Mouse (Mus musculus): ENCODE data around the gene Jph4. TPM values are rescaled to one million over a fixed set of nuclear protein-coding genes. Genes with fewer than 3 reads are reported as not detected.
A peak's percentile ranks its signal among the peaks of the same experiment; 100 is the strongest.

The Jph4 gene
- polyA plus RNA-seq, 1 experiment: 155 TPM

GRCm38 (mm10) chr14:55077481-55078365, 39.0 kb downstream of the Jph4 start:
- DNase-seq (ENCODE audit: low read depth): peak; percentile 92
- no peak for TF ChIP-seq POLR2A (IDR thresholded peaks at IDR 0.05; ENCODE audit: borderline replicate concordance, extremely low read depth, insufficient read depth, insufficient read length, poor library complexity, severe bottlenecking)

GRCm38 (mm10) chr14:55076956-55077355, 39.8 kb downstream of the Jph4 start:
- TF ChIP-seq POLR2A (IDR thresholded peaks at IDR 0.05; ENCODE audit: borderline replicate concordance, extremely low read depth, insufficient read depth, insufficient read length, poor library complexity, severe bottlenecking) (no peak), CTCF (IDR thresholded peaks at IDR 0.05; ENCODE audit: borderline replicate concordance, extremely low read depth, insufficient read depth, insufficient read length) (no peak)
- DNase-seq (ENCODE audit: low read depth): no peak

GRCm38 (mm10) chr14:55076224-55076623, 40.5 kb downstream of the Jph4 start:
- DNase-seq (ENCODE audit: low read depth): peak; percentile 61
- TF ChIP-seq POLR2A (IDR thresholded peaks at IDR 0.05; ENCODE audit: borderline replicate concordance, extremely low read depth, insufficient read depth, insufficient read length, poor library complexity, severe bottlenecking) (no peak), CTCF (IDR thresholded peaks at IDR 0.05; ENCODE audit: borderline replicate concordance, extremely low read depth, insufficient read depth, insufficient read length) (no peak)

GRCm38 (mm10) chr14:55074416-55074815, 42.3 kb downstream of the Jph4 start:
- TF ChIP-seq CTCF (IDR thresholded peaks at IDR 0.05; ENCODE audit: borderline replicate concordance, extremely low read depth, insufficient read depth, insufficient read length) (no peak), POLR2A (IDR thresholded peaks at IDR 0.05; ENCODE audit: borderline replicate concordance, extremely low read depth, insufficient read depth, insufficient read length, poor library complexity, severe bottlenecking) (no peak)
- DNase-seq (ENCODE audit: low read depth): no peak

DNA sequence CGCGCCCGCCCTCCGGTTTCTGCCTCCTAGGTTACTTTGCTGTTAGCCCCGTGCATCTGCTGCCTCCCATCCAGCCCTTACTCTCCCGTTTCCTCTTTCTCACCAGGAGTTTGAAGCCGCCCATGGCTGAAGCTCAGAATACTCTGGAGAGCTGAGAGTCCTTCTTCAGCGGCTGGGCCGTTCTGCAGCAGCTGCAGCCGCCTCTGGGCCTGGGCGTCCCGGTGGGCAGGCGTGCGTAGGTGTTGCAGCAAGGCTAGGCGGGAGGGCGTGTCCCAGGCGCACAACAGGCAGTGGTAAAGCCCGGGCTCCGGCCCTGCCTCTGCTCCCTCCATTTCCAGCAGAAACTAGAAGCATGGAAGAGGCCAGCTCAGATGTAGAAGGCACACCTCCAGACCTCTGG, 45.0 kb downstream of the Jph4 start:
- TF ChIP-seq CTCF (IDR thresholded peaks at IDR 0.05; ENCODE audit: borderline replicate concordance, extremely low read depth, insufficient read depth, insufficient read length) (no peak), POLR2A (IDR thresholded peaks at IDR 0.05; ENCODE audit: borderline replicate concordance, extremely low read depth, insufficient read depth, insufficient read length, poor library complexity, severe bottlenecking) (no peak)
- DNase-seq (ENCODE audit: low read depth): no peak

- TF ChIP-seq CTCF (IDR thresholded peaks at IDR 0.05; ENCODE audit: borderline replicate concordance, extremely low read depth, insufficient read depth, insufficient read length) (no peak), POLR2A (IDR thresholded peaks at IDR 0.05; ENCODE audit: borderline replicate concordance, extremely low read depth, insufficient read depth, insufficient read length, poor library complexity, severe bottlenecking) (no peak)
Measured at GRCm38 (mm10) chr14:55066042-55066441, 50.7 kb downstream of the Jph4 start.

DNA sequence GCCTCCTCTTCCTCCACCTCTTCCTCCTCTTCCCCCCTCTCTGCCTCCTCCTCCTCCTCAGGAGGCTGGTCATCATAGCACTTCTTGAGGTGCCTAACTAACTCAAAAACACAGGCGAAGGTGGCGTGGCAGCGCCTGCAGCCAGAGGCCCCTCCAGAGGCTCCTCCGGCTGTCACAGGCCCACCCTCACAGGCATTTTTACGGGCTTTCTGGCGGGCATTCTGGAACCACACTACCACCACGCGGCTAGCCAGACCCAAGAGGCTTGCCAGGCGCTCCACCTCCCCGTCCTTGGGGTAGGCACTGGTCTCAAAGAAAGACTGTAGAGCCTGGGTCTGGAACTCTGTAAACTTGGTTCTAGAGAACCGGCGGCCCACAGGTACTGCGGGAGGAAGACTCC, 51.3 kb downstream of the Jph4 start:
- DNase-seq (ENCODE audit: low read depth): no peak
- TF ChIP-seq CTCF (IDR thresholded peaks at IDR 0.05; ENCODE audit: borderline replicate concordance, extremely low read depth, insufficient read depth, insufficient read length): no peak
- TF ChIP-seq POLR2A (IDR thresholded peaks at IDR 0.05; ENCODE audit: borderline replicate concordance, extremely low read depth, insufficient read depth, insufficient read length, poor library complexity, severe bottlenecking): no peak

More at GRCm38 (mm10) chr14:55066042-55066441, 50.7 kb downstream of the Jph4 start:
- DNase-seq (ENCODE audit: low read depth): no peak

DNA sequence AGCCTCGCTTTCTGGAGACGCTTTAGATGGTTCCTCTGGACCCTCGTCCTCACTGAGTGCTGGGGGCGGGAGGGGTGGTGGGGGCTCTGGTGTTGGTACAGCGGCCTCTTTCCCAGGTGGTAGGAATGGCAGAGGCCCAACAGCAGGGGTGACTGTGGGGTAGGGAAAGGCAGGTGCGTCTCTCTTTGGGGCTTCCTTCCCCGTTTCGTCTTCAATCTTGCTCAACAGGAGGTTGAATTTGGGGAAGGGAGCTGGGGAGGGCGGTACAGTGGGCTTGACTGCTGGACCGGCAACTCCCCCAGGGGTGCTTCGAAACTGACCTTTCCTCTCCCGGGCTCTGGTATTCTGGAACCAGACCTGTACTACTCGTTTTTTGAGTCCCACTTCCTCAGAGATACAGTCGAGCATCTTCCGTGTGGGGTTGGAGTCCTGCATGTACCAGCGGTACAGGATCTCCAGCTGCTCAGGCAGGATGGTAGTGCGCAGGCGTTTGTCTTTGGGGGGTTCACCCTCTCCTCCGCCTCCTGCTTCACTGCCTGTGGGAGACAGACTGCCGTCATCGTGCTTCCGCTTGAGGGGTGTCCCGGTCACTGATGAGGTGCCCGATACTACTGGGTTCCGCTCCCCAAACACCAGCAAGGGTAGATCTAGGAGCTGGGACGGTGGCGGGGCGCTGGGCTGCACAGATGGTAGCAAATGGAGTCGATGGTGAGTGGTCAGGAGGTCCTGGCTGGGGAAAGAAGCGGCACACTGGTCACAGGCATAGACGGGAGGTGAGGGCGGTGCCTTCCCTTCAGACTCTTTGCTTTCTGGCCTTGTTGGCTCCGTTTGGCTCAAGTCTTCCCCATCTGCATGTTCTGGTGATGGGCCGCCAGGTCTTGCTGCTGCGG, 52.0 kb downstream of the Jph4 start:
- TF ChIP-seq CTCF (IDR thresholded peaks at IDR 0.05; ENCODE audit: borderline replicate concordance, extremely low read depth, insufficient read depth, insufficient read length) (no peak), POLR2A (IDR thresholded peaks at IDR 0.05; ENCODE audit: borderline replicate concordance, extremely low read depth, insufficient read depth, insufficient read length, poor library complexity, severe bottlenecking) (no peak)
- DNase-seq (ENCODE audit: low read depth): no peak

DNA sequence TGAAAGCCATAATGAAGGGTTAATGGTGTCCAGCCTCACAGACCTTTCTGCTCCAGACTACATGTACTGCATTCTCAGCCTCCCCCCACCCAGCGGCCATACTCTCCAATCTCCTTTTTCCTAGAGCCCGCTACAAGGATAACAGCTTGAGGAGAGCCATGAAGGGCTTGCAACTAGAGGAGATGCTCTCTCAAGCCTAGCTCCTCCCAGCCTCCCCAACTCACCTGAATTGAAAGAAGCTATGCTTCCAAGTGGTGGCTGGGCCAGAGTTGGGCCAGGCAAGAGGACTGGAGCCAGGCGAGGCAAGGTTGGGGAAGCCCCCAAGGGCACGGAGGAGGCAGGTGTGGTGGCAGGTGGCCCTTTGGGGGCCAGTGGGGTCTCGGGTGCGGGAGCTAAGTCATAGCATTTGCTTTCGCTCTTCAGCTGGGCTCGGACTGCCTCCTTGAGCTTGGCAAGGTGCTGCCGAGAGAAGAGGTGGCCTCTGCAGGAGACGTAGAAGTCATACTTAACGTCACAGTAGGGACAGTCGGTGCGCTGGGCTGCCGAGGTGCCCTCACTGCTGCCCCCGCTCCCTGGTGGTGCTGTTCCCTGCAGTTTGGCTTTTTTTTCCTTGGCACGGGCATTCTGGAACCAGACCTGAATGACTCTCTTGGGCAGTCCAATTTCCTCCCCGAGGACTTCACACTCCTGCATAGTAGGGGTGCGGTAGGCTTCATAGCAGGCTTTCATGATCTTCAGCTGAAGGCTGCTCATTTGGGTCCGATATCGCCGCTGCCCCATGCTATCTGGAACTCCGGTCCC, 53.0 kb downstream of the Jph4 start:
- TF ChIP-seq CTCF (IDR thresholded peaks at IDR 0.05; ENCODE audit: borderline replicate concordance, extremely low read depth, insufficient read depth, insufficient read length) (no peak), POLR2A (IDR thresholded peaks at IDR 0.05; ENCODE audit: borderline replicate concordance, extremely low read depth, insufficient read depth, insufficient read length, poor library complexity, severe bottlenecking) (no peak)
- no peak for DNase-seq (ENCODE audit: low read depth)

- TF ChIP-seq CTCF (IDR thresholded peaks at IDR 0.05; ENCODE audit: borderline replicate concordance, extremely low read depth, insufficient read depth, insufficient read length) (no peak), POLR2A (IDR thresholded peaks at IDR 0.05; ENCODE audit: borderline replicate concordance, extremely low read depth, insufficient read depth, insufficient read length, poor library complexity, severe bottlenecking) (no peak)
- DNase-seq (ENCODE audit: low read depth): no peak
Measured at GRCm38 (mm10) chr14:55063117-55063516, 53.6 kb downstream of the Jph4 start.

DNA sequence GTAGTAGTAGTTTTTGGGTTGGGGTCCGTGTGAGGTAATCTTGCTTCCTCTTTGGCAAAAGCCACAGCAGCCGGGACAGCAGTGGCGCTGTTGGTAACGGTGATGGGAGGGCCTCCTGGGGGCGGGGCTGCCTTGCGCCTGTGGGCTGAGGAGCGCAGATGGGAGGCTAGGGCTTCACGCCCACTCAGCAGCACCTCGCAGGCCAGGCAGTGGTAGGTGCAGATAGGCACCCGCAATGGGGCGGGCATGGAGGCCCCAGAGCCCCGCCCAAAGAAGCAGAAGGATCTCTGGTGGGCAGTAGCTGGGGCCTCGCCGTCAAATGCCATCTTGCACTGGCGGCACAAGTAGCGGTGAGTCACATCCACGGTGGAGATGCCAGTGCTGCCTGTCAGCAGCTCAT, 54.1 kb downstream of the Jph4 start:
- no peak for TF ChIP-seq CTCF (IDR thresholded peaks at IDR 0.05; ENCODE audit: borderline replicate concordance, extremely low read depth, insufficient read depth, insufficient read length)
- TF ChIP-seq POLR2A (IDR thresholded peaks at IDR 0.05; ENCODE audit: borderline replicate concordance, extremely low read depth, insufficient read depth, insufficient read length, poor library complexity, severe bottlenecking): no peak
- peak; percentile 76 for DNase-seq (ENCODE audit: low read depth)
